Mouse (Mus musculus) forebrain, embryonic 15.5 days (tissue): ENCODE measurements around the gene Map2k2. TPM values are rescaled to one million over a fixed set of nuclear protein-coding genes. Genes with fewer than 3 reads are reported as not detected.

Source experiments
- ATAC-seq: fragments of 200-750 bp; cut with Nextera tagmentation; replicated peaks from 2 replicates; pipeline ENCODE4 v1.8.0; 2017; ENCODE audit warnings: mild to moderate bottlenecking, moderate TSS enrichment, moderate library complexity
- H3K27ac ChIP-seq: fragments of 300-500 bp; sonication (generic); replicated peaks from 2 replicates; pipeline ENCODE4 v1.5.1; 2015; ENCODE audit warnings: mild to moderate bottlenecking, inconsistent platforms
- H3K27me3 ChIP-seq: fragments of 300-500 bp; sonication (generic); 2 replicates; pipeline ENCODE4 v1.6.1; 2015; ENCODE audit warnings: inconsistent platforms
- H3K36me3 ChIP-seq: fragments of 300-500 bp; sonication (generic); 2 replicates; pipeline ENCODE4 v1.6.1; 2015; ENCODE audit warnings: mild to moderate bottlenecking, inconsistent platforms
- H3K4me1 ChIP-seq: fragments of 300-500 bp; sonication (generic); 2 replicates; pipeline ENCODE4 v1.6.1; 2015; ENCODE audit warnings: inconsistent platforms
- H3K4me2 ChIP-seq: fragments of 300-500 bp; sonication (generic); replicated peaks from 2 replicates; pipeline ENCODE4 v1.6.1; 2015; ENCODE audit warnings: mild to moderate bottlenecking, inconsistent platforms
- H3K4me3 ChIP-seq: fragments of 300-500 bp; sonication (generic); 2 replicates; pipeline ENCODE4 v1.5.1; 2015; ENCODE audit warnings: mild to moderate bottlenecking, inconsistent platforms
- H3K9ac ChIP-seq: fragments of 300-500 bp; sonication (generic); replicated peaks from 2 replicates; pipeline ENCODE4 v1.6.1; 2015; ENCODE audit warnings: mild to moderate bottlenecking, inconsistent platforms
- H3K9me3 ChIP-seq: fragments of 300-500 bp; sonication (generic); 2 replicates; pipeline ENCODE4 v1.6.1; 2016; ENCODE audit warnings: inconsistent platforms
- WGBS: fragments of 180-500 bp; shearing (Covaris S2); methylation state at CpG from one replicate; pipeline ENCODE4 v1.1.7; 2015; ENCODE audit warnings: mixed read lengths; 5-methylcytosine and 5-hydroxymethylcytosine counted together
- polyA plus RNA-seq: library from polyadenylated mRNA; unstranded; fragments of >200 nt; fragmentation: Nextera tagmentation; extraction: Ambion mirVana; gene quantifications from 2 replicates; pipeline ENCODE4 v1.2.1, GENCODE M21; 2015

Map2k2 gene
- polyA plus RNA-seq, 1 experiment from 2014 or later, result 229 TPM

DNA sequence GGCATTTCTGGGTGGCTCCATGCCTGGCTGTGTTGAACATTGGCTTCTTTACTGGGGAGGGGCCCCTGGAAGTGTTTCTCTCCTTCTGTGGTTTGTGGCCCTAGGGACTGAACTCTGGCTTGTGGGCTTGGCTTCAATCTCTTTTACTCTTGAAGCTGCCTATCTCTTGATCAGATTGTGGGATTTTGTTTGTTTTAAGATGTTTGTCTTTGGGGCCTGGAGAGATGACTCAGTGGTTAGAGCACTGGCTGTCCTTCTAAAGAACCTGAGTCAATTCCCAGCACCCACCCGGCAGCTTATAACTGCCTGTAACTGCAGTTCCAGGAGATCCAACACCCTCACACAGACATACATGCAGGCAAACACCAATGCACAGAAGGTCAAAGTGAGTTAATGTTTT is 29.4 kb upstream of the Map2k2 start:
- no peak overlapping the region for H3K9ac ChIP-seq
- WGBS, result 96% methylated on average over 1 of the region's 1 CpGs
- H3K4me1 ChIP-seq, result peaks cover 6% of the 10 kb centered on the region
- no peak overlapping the region for H3K27ac ChIP-seq
- H3K27me3 ChIP-seq, result no peaks in the 10 kb centered on the region
- H3K4me3 ChIP-seq, result no peak overlapping the region
- ATAC-seq, result no peak
- peaks cover 75% of the 10 kb centered on the region for H3K36me3 ChIP-seq
- no peak overlapping the region for H3K4me2 ChIP-seq
- H3K9me3 ChIP-seq, result no peaks in the 10 kb centered on the region

DNA sequence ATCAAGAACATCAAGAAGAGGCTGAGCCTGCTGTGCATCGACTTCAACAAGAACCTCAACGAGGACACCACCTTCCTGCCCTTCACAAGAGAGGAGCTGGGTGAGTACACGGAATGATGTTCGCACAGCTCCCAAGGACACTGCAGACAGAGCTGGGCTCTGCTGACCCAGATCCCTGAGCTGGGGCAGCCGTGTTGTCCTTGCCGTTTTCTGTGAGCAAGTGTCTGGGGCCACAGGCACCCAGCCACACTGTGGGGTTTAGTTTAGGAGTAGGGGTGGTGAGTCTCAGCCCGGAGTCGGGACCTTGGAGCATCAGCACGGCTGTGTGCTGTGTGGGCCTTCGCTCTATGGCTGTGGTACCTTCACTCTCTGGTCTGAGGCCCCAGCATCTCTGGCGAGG is 27.8 kb upstream of the Map2k2 start:
- Histone ChIP-seq H3K9me3 (no peaks in the 10 kb centered on the region), H3K4me3 (no peak overlapping the region), H3K27ac (no peak overlapping the region), H3K4me1 (no peaks in the 10 kb centered on the region), H3K27me3 (no peaks in the 10 kb centered on the region), H3K4me2 (no peak overlapping the region), H3K9ac (no peak overlapping the region), H3K36me3 (peaks cover 82% of the 10 kb centered on the region)
- 90% methylated on average over 11 of the region's 11 CpGs for WGBS
- no peak for ATAC-seq

DNA sequence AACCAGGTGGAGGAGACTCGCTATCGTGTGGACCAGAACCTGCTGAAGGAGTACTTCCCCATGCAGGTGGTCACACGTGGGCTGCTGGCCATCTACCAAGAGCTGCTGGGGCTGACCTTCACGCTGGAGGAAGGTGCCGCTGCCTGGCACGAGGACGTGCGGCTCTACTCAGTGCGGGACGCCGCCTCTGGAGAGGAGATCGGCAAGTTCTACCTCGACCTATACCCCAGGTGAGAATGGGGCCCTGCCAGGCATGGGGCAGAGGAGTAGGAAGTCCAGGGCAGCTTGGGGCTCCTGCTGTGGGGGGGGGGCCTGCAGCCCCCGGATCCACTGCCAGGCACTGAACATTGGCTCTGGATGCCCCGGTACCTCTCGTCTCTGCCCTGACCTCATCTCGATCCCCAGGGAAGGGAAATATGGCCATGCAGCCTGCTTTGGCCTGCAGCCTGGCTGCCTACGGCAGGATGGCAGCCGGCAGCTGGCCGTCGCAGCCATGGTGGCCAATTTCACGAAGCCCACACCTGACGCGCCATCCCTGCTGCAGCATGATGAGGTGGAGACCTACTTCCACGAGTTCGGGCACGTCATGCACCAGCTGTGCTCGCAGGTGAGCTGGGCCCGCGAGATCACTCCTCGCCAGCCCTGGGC is 25.6 kb upstream of the Map2k2 start:
- ATAC-seq, result no peak
- Histone ChIP-seq H3K4me3 (no peak overlapping the region), H3K27me3 (no peaks in the 10 kb centered on the region), H3K9me3 (no peaks in the 10 kb centered on the region), H3K4me2 (no peak overlapping the region), H3K27ac (no peak overlapping the region), H3K9ac (no peak overlapping the region), H3K4me1 (no peaks in the 10 kb centered on the region), H3K36me3 (peaks cover 61% of the 10 kb centered on the region)
- 93% methylated on average over 31 of the region's 31 CpGs for WGBS

DNA sequence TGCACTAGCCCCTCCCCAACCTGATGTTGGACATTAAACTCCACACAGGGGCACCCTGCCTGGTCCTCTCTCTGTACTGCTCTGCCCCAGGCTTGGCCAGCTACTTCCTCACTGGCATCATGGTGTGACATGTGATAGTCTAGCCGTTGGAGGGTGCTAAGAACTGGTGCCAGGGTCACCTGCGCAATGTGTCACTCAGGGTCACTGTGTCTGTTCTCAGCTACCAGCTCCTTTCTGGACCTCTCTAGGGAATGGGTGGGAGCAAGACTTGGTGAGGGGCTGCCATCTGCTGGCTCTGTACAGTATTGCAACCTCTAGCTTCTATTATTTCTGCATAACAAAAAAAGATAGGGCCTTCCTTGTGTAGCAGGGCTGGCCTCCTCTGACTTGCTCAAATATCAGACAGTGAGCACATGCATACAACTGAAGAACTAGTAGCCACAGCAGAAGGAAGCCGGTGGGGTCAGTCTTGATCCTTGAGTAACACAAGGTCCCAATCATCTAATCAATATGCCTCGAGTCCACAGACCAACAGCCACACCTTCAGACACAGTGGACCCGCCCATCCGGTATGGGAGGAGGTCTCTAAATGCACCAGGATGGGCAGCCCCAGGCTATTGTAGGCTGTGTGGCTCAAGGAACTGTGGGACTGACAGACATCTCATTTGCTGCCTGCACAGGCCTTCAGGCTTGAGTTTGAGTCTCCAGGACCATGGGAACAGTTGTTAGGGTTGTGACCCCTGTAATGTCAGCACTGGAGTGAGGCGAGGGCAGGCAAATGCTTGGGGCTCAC is 23.4 kb upstream of the Map2k2 start:
- ATAC-seq, result peak; percentile 59
- no peaks in the 10 kb centered on the region for H3K4me1 ChIP-seq
- no peaks in the 10 kb centered on the region for H3K9me3 ChIP-seq
- no peak overlapping the region for H3K4me2 ChIP-seq
- H3K4me3 ChIP-seq, result no peak overlapping the region
- H3K36me3 ChIP-seq, result peaks cover 45% of the 10 kb centered on the region
- H3K27ac ChIP-seq, result no peak overlapping the region
- WGBS, result 78% methylated on average over 7 of the region's 7 CpGs
- no peak overlapping the region for H3K9ac ChIP-seq
- no peaks in the 10 kb centered on the region for H3K27me3 ChIP-seq

DNA sequence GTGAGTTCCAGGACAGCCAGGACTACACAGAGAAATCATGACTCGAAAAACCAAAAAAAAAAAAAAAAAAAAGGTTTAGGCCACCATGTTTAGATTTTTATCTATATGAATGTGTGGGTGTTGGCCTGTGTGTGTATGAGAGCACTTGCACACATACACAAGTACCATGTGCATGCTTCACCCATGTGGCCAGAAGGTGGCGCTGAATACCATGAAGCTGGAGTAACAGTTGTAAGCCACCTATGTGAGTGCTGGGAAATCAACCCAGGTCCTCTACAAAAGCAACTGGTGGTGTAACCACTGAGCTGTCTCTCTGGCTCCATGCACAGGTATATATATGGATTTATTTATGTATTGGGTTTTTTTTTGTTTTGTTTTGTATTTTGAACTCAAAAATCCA is 18.7 kb upstream of the Map2k2 start:
- ATAC-seq, result no peak
- H3K9ac ChIP-seq, result no peak overlapping the region
- peaks cover 8% of the 10 kb centered on the region for H3K4me1 ChIP-seq
- H3K4me3 ChIP-seq, result no peak overlapping the region
- no peaks in the 10 kb centered on the region for H3K27me3 ChIP-seq
- no peak overlapping the region for H3K4me2 ChIP-seq
- WGBS, result 52% methylated on average over 2 of the region's 2 CpGs
- H3K9me3 ChIP-seq, result no peaks in the 10 kb centered on the region
- peaks cover 2% of the 10 kb centered on the region for H3K36me3 ChIP-seq
- no peak overlapping the region for H3K27ac ChIP-seq

DNA sequence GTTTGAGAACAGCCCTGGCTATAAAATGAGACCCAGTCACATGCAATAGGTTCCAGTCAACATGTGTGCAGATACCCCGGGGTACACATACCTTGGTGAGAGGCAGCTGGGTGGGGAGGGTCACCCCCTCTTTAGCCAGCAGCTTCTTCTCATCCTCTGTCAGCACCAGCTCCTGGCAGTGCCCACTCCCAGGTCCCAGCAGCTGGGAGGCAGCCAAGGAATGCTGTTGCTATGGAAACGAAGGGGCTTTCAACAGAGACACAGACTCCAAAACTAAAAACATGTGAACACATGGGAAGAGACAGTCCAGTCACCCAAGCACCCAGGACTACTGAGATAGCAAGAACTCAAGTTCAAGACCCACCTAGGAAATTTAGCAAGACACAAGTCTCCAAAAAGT is 16.5 kb upstream of the Map2k2 start:
- no peak overlapping the region for H3K4me2 ChIP-seq
- peaks cover 8% of the 10 kb centered on the region for H3K4me1 ChIP-seq
- H3K9ac ChIP-seq, result no peak overlapping the region; the same call in 1 of the 2 replicates
- no peak overlapping the region for H3K4me3 ChIP-seq
- no peaks in the 10 kb centered on the region for H3K9me3 ChIP-seq
- no peak overlapping the region for H3K27ac ChIP-seq
- WGBS, result 38% methylated on average over 2 of the region's 2 CpGs
- ATAC-seq, result peak; percentile 47
- no peaks in the 10 kb centered on the region for H3K27me3 ChIP-seq
- no peaks in the 10 kb centered on the region for H3K36me3 ChIP-seq

DNA sequence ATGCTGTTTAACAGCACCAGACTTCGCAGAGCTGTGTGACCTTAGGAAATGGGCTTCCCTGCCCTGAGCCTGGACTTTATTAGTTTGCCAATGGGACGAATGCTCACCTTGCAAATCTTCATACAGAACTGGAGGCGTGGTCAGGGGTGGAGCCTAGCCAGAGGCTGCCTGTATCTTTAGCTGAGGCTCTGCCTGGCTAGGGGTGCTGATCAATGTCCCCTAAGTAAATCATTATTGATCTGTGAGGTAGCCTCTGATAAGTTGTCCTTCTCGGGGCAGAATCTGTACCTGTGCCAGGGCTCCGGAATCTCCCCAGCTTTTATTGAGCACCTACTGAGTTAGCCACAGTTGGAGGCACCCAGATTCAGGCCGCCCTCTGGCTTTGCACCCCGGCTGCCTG is 15.1 kb upstream of the Map2k2 start:
- ATAC-seq, result no peak
- Histone ChIP-seq H3K27me3 (no peaks in the 10 kb centered on the region), H3K4me2 (no peak overlapping the region), H3K4me1 (peaks cover 8% of the 10 kb centered on the region), H3K36me3 (no peaks in the 10 kb centered on the region), H3K9me3 (no peaks in the 10 kb centered on the region), H3K4me3 (no peak overlapping the region), H3K27ac (no peak overlapping the region), H3K9ac (no peak overlapping the region)
- 75% methylated on average over 7 of the region's 7 CpGs for WGBS

DNA sequence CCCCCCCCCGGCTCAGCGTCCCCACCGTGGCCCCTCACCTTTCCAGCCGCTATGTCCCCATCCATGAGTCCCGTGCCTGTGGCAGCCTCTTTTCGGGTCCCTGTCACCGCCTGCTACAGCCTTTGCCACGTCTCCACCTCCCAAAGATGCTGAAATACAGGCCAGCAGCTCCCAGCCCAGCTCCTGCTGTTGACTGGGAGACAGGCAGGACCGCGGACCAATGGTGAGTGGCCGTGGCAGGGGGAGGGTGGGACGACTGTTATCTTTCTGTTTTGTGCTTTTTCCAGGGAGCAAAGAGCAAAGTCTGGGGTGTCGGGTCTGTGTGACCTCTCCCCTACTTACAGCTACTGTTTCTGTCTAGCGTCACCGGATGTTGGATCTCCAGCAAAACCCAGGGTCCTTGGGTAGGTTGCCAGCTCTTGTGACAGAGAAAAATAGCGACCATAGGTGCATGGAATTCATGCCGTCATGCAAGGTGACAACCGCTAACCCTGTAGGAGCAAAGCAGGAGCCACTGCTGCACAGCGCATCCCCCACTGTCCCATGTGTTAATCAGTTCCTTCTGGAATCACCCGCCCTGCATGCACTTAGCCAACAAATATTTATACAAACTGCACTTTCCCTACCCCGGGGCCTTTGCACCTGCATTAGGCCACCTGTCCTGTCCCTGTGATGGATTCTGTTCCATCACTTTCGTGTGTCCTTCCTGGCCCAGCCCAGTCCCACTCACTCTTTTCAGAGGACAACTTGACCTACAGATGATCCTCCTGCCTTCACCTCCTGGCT is 13.1 kb upstream of the Map2k2 start:
- Histone ChIP-seq H3K4me2 (no peak overlapping the region), H3K4me3 (no peak overlapping the region), H3K4me1 (peaks cover 8% of the 10 kb centered on the region), H3K27me3 (no peaks in the 10 kb centered on the region), H3K9me3 (no peaks in the 10 kb centered on the region), H3K27ac (no peak overlapping the region), H3K9ac (no peak overlapping the region), H3K36me3 (no peaks in the 10 kb centered on the region)
- WGBS, result 67% methylated on average over 22 of the region's 22 CpGs
- ATAC-seq, result no peak

DNA sequence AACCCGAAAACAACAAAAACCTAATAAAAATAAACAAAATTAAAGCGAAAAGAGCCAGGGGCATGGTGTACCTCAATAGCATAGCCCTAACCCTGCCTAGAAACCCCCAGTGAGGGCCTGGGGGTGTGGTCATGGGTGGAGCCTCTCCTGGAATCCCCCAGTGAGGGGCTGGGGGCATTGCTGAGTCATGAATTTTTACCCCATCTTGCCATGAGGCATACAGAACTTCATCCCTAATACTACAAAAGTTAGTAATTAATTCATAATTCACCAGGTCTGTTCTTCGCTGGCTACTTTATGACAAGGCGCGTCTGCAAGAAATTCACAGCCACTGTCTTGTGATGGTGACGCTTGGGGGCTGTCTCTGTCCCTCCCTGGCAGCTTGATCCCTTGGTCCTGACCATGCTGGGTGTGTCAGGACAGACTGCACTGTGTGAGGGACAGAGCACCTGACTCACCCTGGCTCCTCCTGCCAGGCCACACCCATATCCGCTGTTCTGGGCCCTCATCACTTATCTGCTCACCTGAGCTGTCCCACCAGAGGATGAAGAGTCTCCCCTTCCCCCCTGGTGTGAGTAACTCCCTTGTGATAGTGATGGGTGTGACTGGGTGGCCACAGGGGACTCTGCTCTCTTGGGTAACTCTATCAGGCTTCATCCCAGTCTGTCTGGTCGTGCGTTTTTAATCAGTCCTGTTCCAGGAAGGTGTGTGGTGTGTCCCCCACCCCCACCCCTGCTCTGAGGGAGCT is 10.6 kb upstream of the Map2k2 start:
- ATAC-seq, result no peak
- WGBS, result 67% methylated on average over 9 of the region's 9 CpGs
- no peak overlapping the region for H3K27ac ChIP-seq
- no peak overlapping the region for H3K9ac ChIP-seq
- H3K4me1 ChIP-seq, result no peaks in the 10 kb centered on the region
- no peaks in the 10 kb centered on the region for H3K27me3 ChIP-seq
- no peak overlapping the region for H3K4me2 ChIP-seq
- H3K4me3 ChIP-seq, result no peak overlapping the region
- no peaks in the 10 kb centered on the region for H3K36me3 ChIP-seq
- no peaks in the 10 kb centered on the region for H3K9me3 ChIP-seq

DNA sequence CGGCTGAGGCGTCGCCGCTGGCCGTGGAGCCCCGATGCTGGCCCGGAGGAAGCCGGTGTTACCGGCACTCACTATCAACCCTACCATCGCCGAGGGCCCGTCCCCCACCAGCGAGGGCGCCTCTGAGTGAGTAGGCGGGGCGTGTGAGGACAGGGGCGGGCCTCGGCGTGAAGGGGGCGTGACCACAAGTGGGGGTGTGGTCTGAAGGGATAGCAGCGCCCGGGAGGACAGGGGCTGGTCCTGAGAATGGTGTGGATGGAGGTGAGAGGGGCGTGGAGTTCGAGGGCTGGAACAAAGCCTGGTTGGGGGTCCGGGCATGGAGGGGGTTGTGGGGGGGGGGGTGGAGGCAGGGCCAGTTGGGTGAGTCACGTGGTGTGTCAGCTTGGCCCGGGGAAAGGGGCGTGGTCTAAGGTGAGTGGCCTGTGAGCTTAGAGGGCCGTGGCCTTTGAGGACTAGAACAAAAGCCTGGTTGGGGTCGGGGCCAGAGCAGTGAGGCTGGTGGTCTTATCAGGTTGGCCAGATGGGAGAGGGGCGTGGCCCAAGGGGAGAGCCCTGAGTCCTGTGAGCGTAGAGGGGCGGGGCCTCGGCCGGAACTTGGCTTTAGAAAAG is 502 bp downstream of the Map2k2 start:
- H3K4me3 ChIP-seq, result peak overlapping the region; percentile 100
- H3K27ac ChIP-seq, result peak overlapping the region; percentile 100
- H3K4me1 ChIP-seq, result peaks cover 23% of the 10 kb centered on the region
- H3K9ac ChIP-seq, result peak overlapping the region; percentile 100
- H3K4me2 ChIP-seq, result peak overlapping the region; percentile 63
- H3K27me3 ChIP-seq, result no peaks in the 10 kb centered on the region
- peak; percentile 87 for ATAC-seq
- WGBS, result 2% methylated on average over 35 of the region's 35 CpGs
- peaks cover 27% of the 10 kb centered on the region for H3K36me3 ChIP-seq
- H3K9me3 ChIP-seq, result no peaks in the 10 kb centered on the region

DNA sequence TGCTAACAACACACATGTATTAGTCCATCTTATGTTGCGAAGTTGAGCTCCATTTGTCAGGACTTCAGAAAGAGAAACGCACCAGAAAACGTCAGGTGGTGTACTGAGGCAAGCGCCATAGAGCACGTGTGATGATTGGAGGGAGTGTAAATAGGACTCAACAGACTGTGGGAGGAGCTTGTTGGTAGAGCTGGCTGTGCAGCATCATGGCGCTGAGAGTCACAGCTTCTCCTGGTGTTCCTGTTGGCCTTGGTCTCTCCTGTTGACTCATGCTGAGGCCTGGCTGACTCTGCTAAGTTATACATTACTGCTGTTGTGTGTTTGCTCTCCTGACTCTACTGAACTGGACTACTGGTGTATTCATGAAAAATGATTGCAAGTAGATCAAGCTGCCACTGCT is 7.2 kb downstream of the Map2k2 start:
- no peak for ATAC-seq
- Histone ChIP-seq H3K27me3 (no peaks in the 10 kb centered on the region), H3K9ac (no peak overlapping the region), H3K9me3 (no peaks in the 10 kb centered on the region), H3K4me2 (no peak overlapping the region), H3K4me3 (no peak overlapping the region), H3K4me1 (no peaks in the 10 kb centered on the region), H3K27ac (no peak overlapping the region), H3K36me3 (peaks cover 79% of the 10 kb centered on the region)
- WGBS, result 95% methylated on average over 6 of the region's 6 CpGs
